Mouse (Mus musculus) myocyte (in vitro differentiated cells): ENCODE data around the gene Ankrd33b. TPM values are rescaled to one million over a fixed set of nuclear protein-coding genes. Genes with fewer than 3 reads are reported as not detected.

Experiments used
- H3K27me3 ChIP-seq: one replicate; pipeline ENCODE4 v1.6.1; 2011; ENCODE audit not compliant: control insufficient read depth, insufficient read depth, insufficient read length
- H3K36me3 ChIP-seq: one replicate; pipeline ENCODE4 v1.6.1; 2011; ENCODE audit not compliant: control insufficient read depth, insufficient read depth
- H3K4me2 ChIP-seq: one replicate; pipeline ENCODE4 v1.6.1; 2011; ENCODE audit warnings: low read depth, control low read depth
- H3K4me3 ChIP-seq: one replicate; pipeline ENCODE4 v1.5.1; 2011; ENCODE audit warnings: mild to moderate bottlenecking, control low read depth, moderate library complexity
- H3K79me2 ChIP-seq: one replicate; pipeline ENCODE4 v1.6.1; 2011; ENCODE audit not compliant: control insufficient read depth, insufficient read depth
- H3ac ChIP-seq: one replicate; pipeline ENCODE4 v1.6.1; 2011; ENCODE audit not compliant: control insufficient read depth, insufficient read length
- CEBPB ChIP-seq: IDR thresholded peaks from 2 replicates; pipeline ENCODE4 v1.6.1; 2011; ENCODE audit warnings: mild to moderate bottlenecking, moderate library complexity; ENCODE audit not compliant: poor library complexity, insufficient read depth, severe bottlenecking
- E2F4 ChIP-seq: IDR thresholded peaks from one replicate; pipeline ENCODE4 v1.6.1; 2011; ENCODE audit warnings: mild to moderate bottlenecking, control low read depth, moderate library complexity; ENCODE audit not compliant: insufficient read depth
- MAX ChIP-seq: IDR thresholded peaks from one replicate; pipeline ENCODE4 v1.6.1; 2011; ENCODE audit warnings: low read depth, mild to moderate bottlenecking, control low read depth
- MYOD1 ChIP-seq, 3 experiments: IDR thresholded peaks; one replicate each; pipeline ENCODE4 v1.6.1; 2011; ENCODE audit warnings: control low read depth in 2 of 3, low read depth in 2 of 3, mild to moderate bottlenecking in 2 of 3, moderate library complexity in 1 of 3; ENCODE audit not compliant: insufficient read length in 2 of 3, control insufficient read depth in 1 of 3
- MYOG ChIP-seq, 3 experiments: IDR thresholded peaks; one replicate each; pipeline ENCODE4 v1.6.1; 2011; ENCODE audit warnings: control low read depth in 2 of 3, low read depth in 2 of 3, mild to moderate bottlenecking in 2 of 3; ENCODE audit not compliant: insufficient read length in 2 of 3, control insufficient read depth in 1 of 3, insufficient read depth in 1 of 3
- POLR2A ChIP-seq: IDR thresholded peaks from one replicate; pipeline ENCODE4 v1.6.1; 2011; ENCODE audit warnings: low read depth, mild to moderate bottlenecking, control low read depth, moderate library complexity; ENCODE audit not compliant: insufficient read length
- POLR2AphosphoS2 ChIP-seq: IDR thresholded peaks from one replicate; pipeline ENCODE4 v1.6.1; 2011; ENCODE audit warnings: low read depth, control low read depth; ENCODE audit not compliant: insufficient read length
- REST ChIP-seq: IDR thresholded peaks from one replicate; pipeline ENCODE4 v1.6.1; 2011; ENCODE audit warnings: mild to moderate bottlenecking, control low read depth, moderate library complexity; ENCODE audit not compliant: insufficient read depth, insufficient read length
- SRF ChIP-seq: IDR thresholded peaks from one replicate; pipeline ENCODE4 v1.6.1; 2011; ENCODE audit warnings: low read depth; ENCODE audit not compliant: control insufficient read depth, insufficient read length
- TCF12 ChIP-seq: IDR thresholded peaks from one replicate; pipeline ENCODE4 v1.6.1; 2011; ENCODE audit warnings: mild to moderate bottlenecking, control low read depth; ENCODE audit not compliant: poor library complexity, insufficient read depth, severe bottlenecking
- TCF3 ChIP-seq: IDR thresholded peaks from one replicate; pipeline ENCODE4 v1.6.1; 2011; ENCODE audit warnings: low read depth, control low read depth; ENCODE audit not compliant: insufficient read length
- USF1 ChIP-seq: IDR thresholded peaks from one replicate; pipeline ENCODE4 v1.6.1; 2011; ENCODE audit warnings: low read depth, mild to moderate bottlenecking, control low read depth, moderate library complexity
- polyA plus RNA-seq: library from polyadenylated mRNA; unstranded; fragments of >200 nt; fragmentation: generic; extraction: Trizol; gene quantifications from one replicate; pipeline ENCODE4 v1.2.1, GENCODE M21; 2012; ENCODE audit warnings: missing spikeins

The Ankrd33b gene
- polyA plus RNA-seq, 1 experiment: 5.7 TPM

DNA sequence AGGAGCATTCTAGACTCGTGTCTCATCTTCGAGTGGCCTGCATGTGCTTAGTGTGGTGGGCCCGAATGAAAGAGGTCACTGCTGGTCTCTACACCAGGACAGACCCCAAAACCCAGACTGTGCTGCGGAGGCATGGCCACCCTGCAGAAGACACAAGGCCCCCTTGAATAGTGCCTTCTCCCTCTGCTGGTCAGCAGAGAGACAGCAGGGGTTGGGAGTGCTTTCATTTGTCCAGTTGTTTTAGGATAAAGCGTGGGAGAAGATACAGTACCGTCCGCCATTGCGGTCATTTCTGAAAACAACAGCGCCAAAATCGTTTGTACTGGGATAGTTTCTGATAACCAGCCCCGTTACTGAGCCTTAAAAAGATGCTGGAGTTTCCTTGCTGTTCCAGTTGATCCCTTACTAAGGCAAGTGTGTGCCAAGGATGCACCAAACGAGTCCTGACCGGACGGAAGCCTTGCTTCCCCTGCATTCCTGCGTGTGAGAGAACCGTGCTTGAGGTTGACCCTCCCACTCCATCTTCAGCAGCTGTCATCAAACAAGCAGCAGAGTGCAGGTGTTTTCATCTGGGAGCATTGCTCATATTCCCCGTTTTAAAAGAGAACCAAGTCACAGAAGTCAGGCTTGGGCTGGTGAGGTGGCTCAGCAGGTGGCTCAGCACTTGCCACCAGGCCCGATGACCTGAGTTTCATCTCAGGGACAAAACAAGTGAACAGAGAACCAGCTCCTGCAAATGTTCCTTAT is 108.7 kb downstream of the Ankrd33b start:
- no peak overlapping the region for H3K4me2 ChIP-seq
- H3K27me3 ChIP-seq: no peaks in the 10 kb centered on the region
- H3ac ChIP-seq: no peak overlapping the region
- no peak overlapping the region for H3K4me3 ChIP-seq
- TF ChIP-seq SRF: no peak
- TF ChIP-seq POLR2AphosphoS2: peak; percentile 17
- peaks cover 22% of the 10 kb centered on the region for H3K36me3 ChIP-seq
- H3K79me2 ChIP-seq: peaks cover 39% of the 10 kb centered on the region

GRCm38 (mm10) chr15:31258029-31258692 is 109.4 kb downstream of the Ankrd33b start:
- Histone ChIP-seq H3ac (no peak overlapping the region), H3K4me3 (no peak overlapping the region), H3K36me3 (peaks cover 22% of the 10 kb centered on the region), H3K4me2 (no peak overlapping the region), H3K27me3 (no peaks in the 10 kb centered on the region), H3K79me2 (peaks cover 46% of the 10 kb centered on the region)
- TF ChIP-seq USF1: no peak
- TF ChIP-seq E2F4: no peak
- no peak for TF ChIP-seq TCF12
- TF ChIP-seq POLR2AphosphoS2: no peak
- TF ChIP-seq TCF3: no peak
- no peak for TF ChIP-seq MYOG (IDR thresholded peaks at IDR 0.05; ENCODE audit: control insufficient read depth in 1 of 3, insufficient read depth in 1 of 3, insufficient read length in 2 of 3, low read depth in 2 of 3)
- no peak for TF ChIP-seq REST
- no peak for TF ChIP-seq CEBPB
- TF ChIP-seq SRF: no peak
- TF ChIP-seq MAX: no peak
- TF ChIP-seq POLR2A: no peak
- no peak for TF ChIP-seq MYOD1 (IDR thresholded peaks at IDR 0.05; ENCODE audit: control insufficient read depth in 1 of 3, insufficient read length in 2 of 3, low read depth in 2 of 3)

GRCm38 (mm10) chr15:31257329-31257728 is 110.2 kb downstream of the Ankrd33b start:
- TF ChIP-seq MYOD1 (IDR thresholded peaks at IDR 0.05; ENCODE audit: control insufficient read depth in 1 of 3, insufficient read length in 2 of 3, low read depth in 2 of 3) (no peak), CEBPB (no peak), POLR2AphosphoS2 (no peak), TCF12 (no peak), E2F4 (no peak), USF1 (no peak), TCF3 (no peak), REST (no peak), POLR2A (no peak), SRF (no peak), MYOG (IDR thresholded peaks at IDR 0.05; ENCODE audit: control insufficient read depth in 1 of 3, insufficient read depth in 1 of 3, insufficient read length in 2 of 3, low read depth in 2 of 3) (no peak), MAX (no peak)
- H3ac ChIP-seq: no peak overlapping the region
- H3K27me3 ChIP-seq: no peaks in the 10 kb centered on the region
- H3K79me2 ChIP-seq: peaks cover 54% of the 10 kb centered on the region
- no peak overlapping the region for H3K4me3 ChIP-seq
- H3K36me3 ChIP-seq: peaks cover 18% of the 10 kb centered on the region
- H3K4me2 ChIP-seq: no peak overlapping the region

DNA sequence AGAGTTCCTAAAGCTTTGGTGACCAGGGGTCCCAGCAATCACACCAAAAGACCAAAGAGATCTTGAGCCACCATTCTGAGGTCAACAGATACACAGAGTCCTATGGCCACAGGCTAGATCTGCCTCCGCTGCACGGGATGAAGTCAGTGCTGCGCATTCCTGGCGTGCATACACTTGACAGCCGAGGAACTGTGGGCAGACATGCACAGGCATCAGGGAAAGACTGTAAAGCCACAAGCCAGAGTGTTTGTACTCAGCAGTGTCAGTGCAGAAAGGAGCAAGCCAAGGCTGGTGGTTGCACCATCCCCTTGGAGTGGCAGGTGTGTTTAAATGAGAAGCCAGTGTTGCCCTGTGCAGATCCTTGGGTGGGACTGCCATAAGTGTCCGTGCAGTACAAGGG is 111.8 kb downstream of the Ankrd33b start:
- Histone ChIP-seq H3K27me3 (no peaks in the 10 kb centered on the region), H3K4me2 (no peak overlapping the region), H3K36me3 (peaks cover 17% of the 10 kb centered on the region), H3K4me3 (no peak overlapping the region), H3ac (no peak overlapping the region), H3K79me2 (peaks cover 70% of the 10 kb centered on the region)
- TF ChIP-seq MYOD1 (IDR thresholded peaks at IDR 0.05; ENCODE audit: control insufficient read depth in 1 of 3, insufficient read length in 2 of 3, low read depth in 2 of 3): peak in 1 of 3 experiments; percentile 22
- no peak for TF ChIP-seq E2F4
- peak in 1 of 3 experiments; percentile 19 for TF ChIP-seq MYOG (IDR thresholded peaks at IDR 0.05; ENCODE audit: control insufficient read depth in 1 of 3, insufficient read depth in 1 of 3, insufficient read length in 2 of 3, low read depth in 2 of 3)
- TF ChIP-seq TCF12: no peak
- TF ChIP-seq MAX: no peak

DNA sequence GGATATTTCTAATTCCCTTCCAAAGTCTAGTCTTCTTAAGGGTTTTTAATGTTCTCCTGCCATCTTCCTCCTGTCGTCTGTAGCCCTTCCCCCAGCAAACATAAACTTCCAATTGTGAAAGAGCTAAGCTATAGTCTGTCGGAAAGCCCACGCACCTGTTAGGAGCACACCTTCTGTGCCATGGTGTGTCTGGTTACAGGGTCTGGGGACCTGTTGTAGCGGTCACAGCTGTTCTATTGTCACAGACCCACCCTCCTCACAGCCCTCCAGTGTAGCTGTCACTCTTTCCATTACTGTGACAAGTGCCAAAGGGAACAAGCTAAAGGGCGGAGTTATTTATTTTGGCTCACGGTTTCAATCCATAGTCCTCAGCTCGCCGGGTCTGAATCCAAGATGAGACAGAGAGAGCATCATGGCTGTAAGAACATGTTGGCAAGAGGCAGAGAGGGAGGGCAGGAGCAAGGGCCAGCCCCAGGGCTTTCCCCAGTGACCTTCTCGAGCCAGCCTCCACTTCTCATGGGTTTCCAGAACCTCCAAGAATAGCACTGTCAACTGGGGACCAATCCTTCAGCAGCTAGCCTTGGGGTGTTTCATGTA is 112.5 kb downstream of the Ankrd33b start:
- Histone ChIP-seq H3K79me2 (peaks cover 77% of the 10 kb centered on the region), H3K27me3 (no peaks in the 10 kb centered on the region), H3K4me2 (no peak overlapping the region), H3K36me3 (peaks cover 24% of the 10 kb centered on the region), H3ac (no peak overlapping the region), H3K4me3 (no peak overlapping the region)
- TF ChIP-seq USF1 (no peak), SRF (no peak), TCF3 (no peak), CEBPB (no peak), MYOD1 (IDR thresholded peaks at IDR 0.05; ENCODE audit: control insufficient read depth in 1 of 3, insufficient read length in 2 of 3, low read depth in 2 of 3) (peak in 2 of 3 experiments; percentile 23 to 58), MAX (no peak), REST (no peak), TCF12 (no peak), MYOG (IDR thresholded peaks at IDR 0.05; ENCODE audit: control insufficient read depth in 1 of 3, insufficient read depth in 1 of 3, insufficient read length in 2 of 3, low read depth in 2 of 3) (peak in 1 of 3 experiments; percentile 65), POLR2AphosphoS2 (no peak)
